Mouse (Mus musculus): ENCODE results near the gene Sephs1. TPM values are rescaled to one million over a fixed set of nuclear protein-coding genes. Genes with fewer than 3 reads are reported as not detected.

Gene Sephs1
- polyA plus RNA-seq, 1 experiment from 2014 or later, result 47.6 TPM

DNA sequence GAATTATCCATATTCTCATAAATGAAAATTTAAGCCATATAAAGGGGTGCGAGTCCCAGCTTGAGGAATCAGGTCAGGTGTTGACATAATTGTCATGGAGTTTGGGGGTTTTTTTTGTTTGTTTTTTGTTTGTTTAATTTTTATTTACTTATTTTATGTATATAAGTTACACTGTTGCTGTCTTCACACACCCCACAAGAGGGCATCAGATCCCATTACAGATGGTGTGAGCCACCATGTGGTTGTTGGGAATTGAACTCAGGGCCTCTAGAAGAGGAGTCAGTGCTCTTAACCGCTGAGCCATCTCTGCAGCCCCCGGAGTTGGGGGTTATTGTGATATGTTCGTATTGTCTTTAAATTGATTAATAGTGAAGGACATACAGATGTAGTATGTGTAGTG, 15.6 kb downstream of the Sephs1 start:
- H3K4me2 ChIP-seq (ENCODE audit: low read length), result no peak overlapping the region
- H3K4me1 ChIP-seq (ENCODE audit: control insufficient read depth, insufficient read depth, low read depth, low read length), result no peaks in the 10 kb centered on the region
- no peak for ATAC-seq
- H3K27ac ChIP-seq (ENCODE audit: low read depth, low read length), result no peak overlapping the region
- H3K36me3 ChIP-seq (ENCODE audit: control insufficient read depth, insufficient read depth, low read length), result peaks cover 41% of the 10 kb centered on the region
- WGBS, result 94% methylated on average over 4 of the region's 4 CpGs
- no peaks in the 10 kb centered on the region for H3K9me3 ChIP-seq (ENCODE audit: control insufficient read depth, low read length)
- no peaks in the 10 kb centered on the region for H3K27me3 ChIP-seq (replicated peaks; ENCODE audit: control insufficient read depth, insufficient read depth, low read length)
- no peak overlapping the region for H3K9ac ChIP-seq (ENCODE audit: low read depth, low read length)
- H3K4me3 ChIP-seq (ENCODE audit: low read length), result no peak overlapping the region

DNA sequence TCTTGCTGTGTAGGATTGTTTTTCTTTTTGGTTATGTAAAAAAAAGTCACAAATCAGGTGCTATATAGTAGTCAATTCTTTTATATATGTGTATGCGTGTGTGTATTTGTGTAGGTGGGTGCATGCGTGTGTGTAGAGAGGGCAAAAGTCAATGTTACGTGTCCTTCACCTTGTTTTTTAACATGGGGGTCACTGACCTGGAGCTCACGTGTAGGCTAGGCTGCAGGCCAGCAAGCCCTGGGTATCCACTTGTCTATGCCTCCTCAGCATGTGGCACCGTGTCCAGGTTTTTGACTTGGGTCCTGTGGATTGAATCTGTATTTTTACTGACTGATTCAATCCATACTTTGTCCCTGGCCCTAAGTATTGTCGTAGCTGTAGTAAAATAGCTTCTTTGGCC, 19.3 kb downstream of the Sephs1 start:
- Histone ChIP-seq H3K4me3 (ENCODE audit: low read length) (no peak overlapping the region), H3K27ac (ENCODE audit: low read depth, low read length) (no peak overlapping the region), H3K9me3 (ENCODE audit: control insufficient read depth, low read length) (no peaks in the 10 kb centered on the region), H3K36me3 (ENCODE audit: control insufficient read depth, insufficient read depth, low read length) (peaks cover 29% of the 10 kb centered on the region), H3K4me1 (ENCODE audit: control insufficient read depth, insufficient read depth, low read depth, low read length) (no peaks in the 10 kb centered on the region), H3K4me2 (ENCODE audit: low read length) (no peak overlapping the region), H3K9ac (ENCODE audit: low read depth, low read length) (no peak overlapping the region), H3K27me3 (replicated peaks; ENCODE audit: control insufficient read depth, insufficient read depth, low read length) (no peaks in the 10 kb centered on the region)
- ATAC-seq, result no peak
- WGBS, result 96% methylated on average over 6 of the region's 6 CpGs

DNA sequence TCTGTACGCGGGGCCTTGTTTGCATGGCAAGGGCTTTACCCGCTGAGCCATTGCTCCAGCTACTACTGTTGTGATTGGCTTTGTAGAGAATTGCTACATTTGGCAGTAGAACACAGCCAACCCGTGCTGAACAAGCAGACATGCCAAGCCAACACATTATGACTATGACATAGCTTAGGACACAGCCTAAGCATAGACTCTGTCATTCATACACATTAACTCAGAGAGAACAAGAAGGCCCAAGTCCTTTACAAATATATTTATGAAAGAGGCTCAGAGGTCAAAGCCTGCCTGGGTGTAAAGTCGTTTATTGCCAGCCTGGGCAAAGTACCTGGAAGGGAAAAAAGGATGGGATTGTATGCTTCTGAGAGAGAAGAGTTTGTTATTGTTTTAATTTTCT, 21.0 kb downstream of the Sephs1 start:
- Histone ChIP-seq H3K4me3 (ENCODE audit: low read length) (no peak overlapping the region), H3K4me2 (ENCODE audit: low read length) (no peak overlapping the region), H3K9ac (ENCODE audit: low read depth, low read length) (no peak overlapping the region), H3K27me3 (replicated peaks; ENCODE audit: control insufficient read depth, insufficient read depth, low read length) (no peaks in the 10 kb centered on the region), H3K36me3 (ENCODE audit: control insufficient read depth, insufficient read depth, low read length) (peaks cover 45% of the 10 kb centered on the region), H3K4me1 (ENCODE audit: control insufficient read depth, insufficient read depth, low read depth, low read length) (no peaks in the 10 kb centered on the region), H3K9me3 (ENCODE audit: control insufficient read depth, low read length) (no peaks in the 10 kb centered on the region), H3K27ac (ENCODE audit: low read depth, low read length) (no peak overlapping the region)
- 93% methylated on average over 5 of the region's 5 CpGs for WGBS
- ATAC-seq, result no peak

DNA sequence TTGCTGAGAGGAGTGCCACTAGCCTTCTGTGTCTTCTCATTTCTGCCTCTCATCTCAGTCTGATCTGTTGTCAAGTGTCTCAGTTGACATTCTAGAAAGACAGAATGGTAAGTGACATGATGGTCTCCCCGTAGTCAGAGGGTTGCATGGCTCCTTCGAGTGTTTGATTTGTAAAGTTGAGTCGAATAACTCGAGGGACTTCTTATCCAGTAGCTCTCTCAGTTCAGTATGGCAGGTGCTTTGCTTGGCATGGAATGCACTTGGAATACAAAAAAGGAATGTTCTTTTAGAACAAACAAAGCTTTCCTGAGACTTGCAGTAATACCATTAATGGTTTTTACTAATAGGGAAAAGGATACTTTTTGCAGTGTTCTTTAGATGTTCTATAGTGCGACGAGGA, 25.8 kb downstream of the Sephs1 start:
- no peaks in the 10 kb centered on the region for H3K4me1 ChIP-seq (ENCODE audit: control insufficient read depth, insufficient read depth, low read depth, low read length)
- no peak overlapping the region for H3K4me3 ChIP-seq (ENCODE audit: low read length)
- H3K36me3 ChIP-seq (ENCODE audit: control insufficient read depth, insufficient read depth, low read length), result peaks cover 26% of the 10 kb centered on the region
- 93% methylated on average over 6 of the region's 6 CpGs for WGBS
- H3K9me3 ChIP-seq (ENCODE audit: control insufficient read depth, low read length), result no peaks in the 10 kb centered on the region
- no peak overlapping the region for H3K4me2 ChIP-seq (ENCODE audit: low read length)
- no peaks in the 10 kb centered on the region for H3K27me3 ChIP-seq (replicated peaks; ENCODE audit: control insufficient read depth, insufficient read depth, low read length)
- H3K9ac ChIP-seq (ENCODE audit: low read depth, low read length), result no peak overlapping the region
- no peak overlapping the region for H3K27ac ChIP-seq (ENCODE audit: low read depth, low read length)
- ATAC-seq, result no peak

DNA sequence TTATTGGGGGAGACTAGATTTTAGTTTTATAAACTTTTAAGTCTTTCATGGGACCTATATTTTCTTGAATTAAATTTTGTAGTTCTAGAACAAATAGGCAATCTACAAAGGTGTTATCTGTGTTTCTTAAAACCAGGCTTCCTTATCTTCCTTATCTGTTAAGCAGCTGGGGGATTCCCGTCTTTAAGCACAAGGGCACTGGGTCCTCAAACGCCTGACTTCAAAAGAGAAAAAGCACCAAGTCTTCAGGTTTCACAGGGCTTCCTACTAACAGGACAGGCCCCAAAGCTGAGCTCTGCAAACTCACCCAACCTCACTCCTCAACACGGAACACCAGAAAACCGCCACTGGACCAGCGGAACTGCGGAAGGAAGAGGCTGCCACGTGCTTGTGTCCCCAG, 26.6 kb downstream of the Sephs1 start:
- no peaks in the 10 kb centered on the region for H3K27me3 ChIP-seq (replicated peaks; ENCODE audit: control insufficient read depth, insufficient read depth, low read length)
- no peak overlapping the region for H3K4me3 ChIP-seq (ENCODE audit: low read length)
- ATAC-seq, result no peak
- H3K4me1 ChIP-seq (ENCODE audit: control insufficient read depth, insufficient read depth, low read depth, low read length), result no peaks in the 10 kb centered on the region
- 94% methylated on average over 7 of the region's 7 CpGs for WGBS
- no peak overlapping the region for H3K4me2 ChIP-seq (ENCODE audit: low read length)
- no peaks in the 10 kb centered on the region for H3K9me3 ChIP-seq (ENCODE audit: control insufficient read depth, low read length)
- no peak overlapping the region for H3K27ac ChIP-seq (ENCODE audit: low read depth, low read length)
- H3K36me3 ChIP-seq (ENCODE audit: control insufficient read depth, insufficient read depth, low read length), result peaks cover 26% of the 10 kb centered on the region
- no peak overlapping the region for H3K9ac ChIP-seq (ENCODE audit: low read depth, low read length)

DNA sequence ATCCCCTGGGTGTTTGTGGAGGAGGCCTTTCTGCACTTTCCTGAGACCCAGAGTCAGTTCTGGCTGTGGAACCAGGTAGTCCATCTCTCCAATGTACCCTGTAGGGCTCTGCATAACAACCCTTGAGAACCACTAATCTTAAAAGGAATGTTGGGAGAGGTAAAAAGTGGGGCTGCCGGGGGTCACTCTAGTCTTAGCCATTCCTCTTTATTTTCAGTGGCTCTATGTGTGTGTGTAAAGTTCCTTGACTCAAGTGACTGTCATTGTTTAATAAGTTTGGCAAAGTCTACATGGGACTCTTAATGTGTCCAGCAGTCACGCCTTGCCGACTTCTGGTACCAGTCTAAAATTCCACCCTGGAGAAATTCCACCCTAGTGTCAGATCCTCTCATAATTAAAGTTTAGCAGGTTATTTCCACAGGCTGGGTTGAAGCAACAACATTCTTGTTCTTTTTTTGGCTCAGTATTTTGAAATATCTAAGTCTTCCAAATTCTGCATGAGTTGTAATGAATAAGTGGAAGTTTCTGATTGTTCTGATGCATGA, 27.5 kb downstream of the Sephs1 start:
- ATAC-seq, result no peak
- Histone ChIP-seq H3K9me3 (ENCODE audit: control insufficient read depth, low read length) (no peaks in the 10 kb centered on the region), H3K4me1 (ENCODE audit: control insufficient read depth, insufficient read depth, low read depth, low read length) (no peaks in the 10 kb centered on the region), H3K4me3 (ENCODE audit: low read length) (no peak overlapping the region), H3K27me3 (replicated peaks; ENCODE audit: control insufficient read depth, insufficient read depth, low read length) (no peaks in the 10 kb centered on the region), H3K27ac (ENCODE audit: low read depth, low read length) (no peak overlapping the region), H3K4me2 (ENCODE audit: low read length) (no peak overlapping the region), H3K9ac (ENCODE audit: low read depth, low read length) (no peak overlapping the region), H3K36me3 (ENCODE audit: control insufficient read depth, insufficient read depth, low read length) (peaks cover 26% of the 10 kb centered on the region)
- WGBS, result 93% methylated on average over 3 of the region's 3 CpGs

DNA sequence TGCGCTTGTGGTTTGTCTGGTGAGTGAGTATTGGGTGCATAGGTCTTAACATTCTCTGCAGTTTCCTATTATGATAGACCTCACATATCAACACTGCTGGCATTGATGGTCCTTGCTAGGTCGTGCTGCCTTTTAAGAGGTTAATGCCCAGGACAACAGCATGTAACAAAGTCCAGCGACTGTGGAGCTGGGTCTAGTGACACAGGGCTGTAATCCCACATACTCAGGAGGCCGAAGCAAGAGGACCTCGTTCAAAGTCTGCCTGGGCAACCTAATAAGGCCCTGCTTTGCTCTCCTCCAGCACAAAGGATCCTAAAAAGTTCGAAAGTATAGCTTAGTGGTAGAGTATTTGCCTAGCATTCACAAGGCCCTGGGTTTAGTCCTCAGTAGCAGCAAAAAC, 28.5 kb downstream of the Sephs1 start:
- WGBS, result 70% methylated on average over 6 of the region's 6 CpGs
- H3K9me3 ChIP-seq (ENCODE audit: control insufficient read depth, low read length), result no peaks in the 10 kb centered on the region
- no peaks in the 10 kb centered on the region for H3K27me3 ChIP-seq (replicated peaks; ENCODE audit: control insufficient read depth, insufficient read depth, low read length)
- no peak overlapping the region for H3K9ac ChIP-seq (ENCODE audit: low read depth, low read length)
- no peak overlapping the region for H3K27ac ChIP-seq (ENCODE audit: low read depth, low read length)
- H3K4me1 ChIP-seq (ENCODE audit: control insufficient read depth, insufficient read depth, low read depth, low read length), result no peaks in the 10 kb centered on the region
- ATAC-seq, result no peak
- peaks cover 26% of the 10 kb centered on the region for H3K36me3 ChIP-seq (ENCODE audit: control insufficient read depth, insufficient read depth, low read length)
- no peak overlapping the region for H3K4me3 ChIP-seq (ENCODE audit: low read length)
- H3K4me2 ChIP-seq (ENCODE audit: low read length), result no peak overlapping the region

DNA sequence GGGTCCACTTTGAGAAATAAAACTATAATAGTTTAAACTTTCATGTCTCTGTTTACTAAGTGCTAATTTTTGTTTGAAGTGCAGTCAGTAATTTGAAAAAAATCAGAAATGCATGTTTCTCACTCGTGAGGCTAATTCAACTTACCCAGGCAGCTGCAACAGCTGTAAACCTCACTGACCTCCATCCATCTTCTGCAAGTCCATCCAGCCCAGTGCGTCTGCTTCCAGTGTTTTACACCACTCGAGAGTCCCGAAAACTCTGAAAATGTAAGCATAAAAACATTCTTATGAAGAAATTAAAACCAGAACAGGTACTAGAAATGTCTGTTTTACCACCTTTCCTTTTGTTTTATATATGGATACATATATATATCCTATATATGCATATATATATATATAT, 29.2 kb downstream of the Sephs1 start:
- no peak overlapping the region for H3K4me2 ChIP-seq (ENCODE audit: low read length)
- peaks cover 24% of the 10 kb centered on the region for H3K36me3 ChIP-seq (ENCODE audit: control insufficient read depth, insufficient read depth, low read length)
- no peaks in the 10 kb centered on the region for H3K9me3 ChIP-seq (ENCODE audit: control insufficient read depth, low read length)
- H3K27me3 ChIP-seq (replicated peaks; ENCODE audit: control insufficient read depth, insufficient read depth, low read length), result no peaks in the 10 kb centered on the region
- 86% methylated on average over 4 of the region's 4 CpGs for WGBS
- no peak overlapping the region for H3K9ac ChIP-seq (ENCODE audit: low read depth, low read length)
- H3K4me1 ChIP-seq (ENCODE audit: control insufficient read depth, insufficient read depth, low read depth, low read length), result no peaks in the 10 kb centered on the region
- no peak for ATAC-seq
- no peak overlapping the region for H3K4me3 ChIP-seq (ENCODE audit: low read length)
- no peak overlapping the region for H3K27ac ChIP-seq (ENCODE audit: low read depth, low read length)

DNA sequence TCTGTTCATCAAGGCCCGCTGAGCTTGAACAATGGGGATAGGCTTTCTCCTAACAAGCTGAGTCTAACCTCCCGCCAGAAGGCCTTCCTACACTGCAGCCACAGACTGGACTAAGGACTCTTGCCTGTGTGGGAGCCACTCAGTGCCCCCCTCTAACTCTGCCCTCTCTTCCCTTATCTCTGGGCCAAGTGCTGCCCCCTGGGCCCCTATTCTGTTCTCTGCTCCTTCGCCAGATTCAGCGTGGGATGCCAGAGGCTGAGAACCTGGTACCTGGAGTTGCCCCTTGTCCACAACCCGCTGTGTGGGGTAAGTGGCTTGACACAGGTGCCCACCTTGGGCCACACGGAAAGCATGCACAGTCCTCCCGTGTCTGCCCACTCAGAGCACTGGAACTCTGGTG, 32.6 kb downstream of the Sephs1 start:
- Histone ChIP-seq H3K36me3 (ENCODE audit: control insufficient read depth, insufficient read depth, low read length) (no peaks in the 10 kb centered on the region), H3K4me3 (ENCODE audit: low read length) (no peak overlapping the region), H3K27ac (ENCODE audit: low read depth, low read length) (no peak overlapping the region), H3K4me1 (ENCODE audit: control insufficient read depth, insufficient read depth, low read depth, low read length) (peaks cover 3% of the 10 kb centered on the region; the same call in 1 of the 2 replicates), H3K9me3 (ENCODE audit: control insufficient read depth, low read length) (no peaks in the 10 kb centered on the region), H3K4me2 (ENCODE audit: low read length) (no peak overlapping the region), H3K27me3 (replicated peaks; ENCODE audit: control insufficient read depth, insufficient read depth, low read length) (no peaks in the 10 kb centered on the region), H3K9ac (ENCODE audit: low read depth, low read length) (no peak overlapping the region)
- 68% methylated on average over 7 of the region's 7 CpGs for WGBS
- no peak for ATAC-seq

DNA sequence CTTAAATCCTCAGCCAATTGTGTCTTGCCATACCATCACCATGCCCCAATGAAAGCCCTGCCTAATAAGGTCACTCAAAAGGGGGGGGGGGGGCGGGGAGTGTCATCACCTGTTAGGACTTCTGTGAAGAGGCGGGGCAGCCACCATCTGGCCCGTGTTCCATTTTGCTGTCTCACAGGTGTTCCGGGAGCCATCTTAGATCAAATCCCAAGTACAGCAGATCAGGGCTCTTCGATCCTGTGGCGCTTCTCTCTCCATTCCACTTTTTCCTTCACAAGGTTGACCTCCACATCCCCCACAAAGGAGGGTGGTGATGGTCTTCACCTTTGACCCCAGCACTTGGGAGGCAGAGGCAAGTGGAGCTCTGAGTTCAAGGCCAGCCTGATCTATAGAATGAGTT, 34.7 kb downstream of the Sephs1 start:
- Histone ChIP-seq H3K4me1 (ENCODE audit: control insufficient read depth, insufficient read depth, low read depth, low read length) (peaks cover 3% of the 10 kb centered on the region), H3K4me3 (ENCODE audit: low read length) (no peak overlapping the region), H3K27me3 (replicated peaks; ENCODE audit: control insufficient read depth, insufficient read depth, low read length) (no peaks in the 10 kb centered on the region), H3K9ac (ENCODE audit: low read depth, low read length) (no peak overlapping the region), H3K27ac (ENCODE audit: low read depth, low read length) (no peak overlapping the region), H3K36me3 (ENCODE audit: control insufficient read depth, insufficient read depth, low read length) (no peaks in the 10 kb centered on the region), H3K4me2 (ENCODE audit: low read length) (no peak overlapping the region), H3K9me3 (ENCODE audit: control insufficient read depth, low read length) (no peaks in the 10 kb centered on the region)
- no peak for ATAC-seq
- 69% methylated on average over 6 of the region's 6 CpGs for WGBS
